Mouse (Mus musculus) kidney, postnatal 10 days (tissue): ENCODE data around the gene Cfap43.
A peak's percentile ranks its signal among the peaks of the same experiment; 100 is the strongest.
"Not testable (repeated sequence)": the region's sequence is repeated elsewhere in the genome, so short reads cannot be mapped to it uniquely, and the experiment has no call there.

ENCODE experiments used
- DNase-seq: peaks from one replicate; pipeline ENCODE4 v3.0.0; 2021; ENCODE audit warnings: mixed read lengths

Cfap43 gene

GRCm38 (mm10) chr19:47852131-47852530 is 67.0 kb downstream of the Cfap43 start:
- DNase-seq = not testable (repeated sequence)

DNA sequence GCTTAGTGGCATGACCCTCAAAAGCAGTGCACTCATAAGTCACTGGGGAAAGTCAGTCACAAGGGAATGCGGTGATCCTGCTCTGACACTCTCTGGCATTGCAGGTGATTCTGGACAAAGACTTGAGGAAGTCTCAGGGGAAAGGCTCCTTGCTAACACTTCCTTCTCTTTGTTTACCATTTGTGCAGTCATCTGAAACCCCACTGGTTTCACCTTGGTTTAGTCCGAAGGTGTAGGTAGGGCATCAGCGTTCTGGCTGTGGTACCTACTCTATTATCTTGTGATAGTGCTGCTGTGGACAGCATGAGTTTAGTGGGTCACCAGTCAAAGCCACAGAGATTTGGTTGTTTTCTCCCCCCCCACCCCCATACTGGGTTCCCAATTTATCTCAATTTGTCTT is 69.4 kb downstream of the Cfap43 start:
- DNase-seq = no peak

DNA sequence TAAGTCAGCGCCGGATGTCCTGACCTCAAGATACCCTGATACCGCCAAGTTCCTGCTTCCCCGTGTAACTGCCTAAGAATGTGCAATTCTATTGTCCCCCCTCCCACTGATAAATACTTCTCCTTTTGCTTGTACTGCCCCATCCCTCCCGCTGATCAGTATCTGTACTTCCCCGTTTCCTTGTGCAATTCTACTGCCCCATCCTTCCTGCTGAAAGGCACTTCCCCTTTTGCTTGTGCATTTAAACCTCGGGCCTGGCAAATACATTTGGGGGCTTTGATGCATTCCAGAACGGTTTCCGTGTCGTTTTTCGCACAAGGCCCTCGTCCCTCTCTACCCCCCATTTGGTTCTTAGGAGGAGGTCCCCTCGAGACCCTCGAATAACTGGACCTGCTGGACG is 77.9 kb downstream of the Cfap43 start:
- DNase-seq = not testable (repeated sequence)

DNA sequence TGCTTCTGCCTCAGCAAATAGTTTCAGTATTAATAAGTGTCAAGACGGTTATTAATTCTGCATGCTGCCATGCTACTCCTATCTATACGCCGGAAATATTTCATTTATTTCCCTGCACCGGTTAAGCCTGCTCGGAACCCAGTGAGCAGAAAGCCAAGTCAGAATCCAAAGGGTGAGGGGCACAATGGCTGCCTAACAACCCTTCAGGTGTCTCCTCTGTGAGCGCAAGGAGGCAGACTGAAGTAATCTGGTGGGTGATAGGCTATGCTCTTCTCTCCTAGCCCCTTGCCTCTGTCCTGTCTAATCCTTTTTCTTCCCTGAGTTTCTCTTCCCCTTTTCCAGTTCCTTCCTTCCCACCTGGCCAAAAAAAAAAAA is 81.6 kb downstream of the Cfap43 start:
- DNase-seq = no peak

DNA sequence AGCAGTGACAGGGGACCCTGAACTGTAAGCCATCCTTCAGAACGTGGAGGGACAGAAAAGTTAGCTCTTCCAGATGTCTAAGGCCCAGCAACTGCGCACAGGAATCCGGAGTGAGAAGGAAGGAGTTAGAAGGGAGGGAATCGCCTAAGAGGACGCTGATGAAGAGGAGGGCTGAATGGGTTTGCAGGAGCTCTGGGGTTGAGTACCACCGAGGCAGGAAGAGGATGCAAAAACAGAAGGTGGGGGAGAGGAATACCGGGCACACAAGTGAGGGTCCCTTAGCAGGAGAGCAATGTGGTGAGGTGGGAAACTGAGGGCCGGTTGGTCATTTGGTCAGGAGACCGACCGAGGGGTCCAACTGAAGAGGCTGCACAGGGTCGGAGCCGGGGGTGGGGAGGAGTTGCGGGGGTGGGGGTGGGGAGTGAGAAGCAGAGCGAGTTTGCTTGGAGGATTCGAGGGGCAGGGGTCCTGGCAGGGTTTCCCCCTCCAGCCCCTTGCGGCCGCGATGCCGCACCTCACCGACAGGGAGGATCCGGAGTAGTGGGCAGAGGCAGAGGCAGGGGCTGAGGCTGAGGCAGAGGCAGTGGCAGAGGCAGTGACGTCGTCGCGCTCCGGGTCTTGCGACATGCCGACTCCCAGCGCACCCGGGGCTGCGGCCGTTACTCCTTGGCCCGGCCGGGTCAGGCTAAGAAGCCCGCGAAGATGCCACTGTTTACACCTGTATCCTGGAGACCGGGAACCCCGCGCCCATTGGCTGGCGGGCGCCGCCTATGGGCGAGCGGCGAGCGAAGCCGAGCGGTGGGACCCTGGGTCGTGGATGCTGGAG is 82.2 kb downstream of the Cfap43 start:
- peak; percentile 69 for DNase-seq

GRCm38 (mm10) chr19:47835776-47836175 is 83.3 kb downstream of the Cfap43 start:
- no peak for DNase-seq

GRCm38 (mm10) chr19:47834614-47835013 is 84.5 kb downstream of the Cfap43 start:
- DNase-seq = no peak

GRCm38 (mm10) chr19:47832316-47832715 is 86.8 kb downstream of the Cfap43 start:
- no peak for DNase-seq

GRCm38 (mm10) chr19:47831111-47831510 is 88.0 kb downstream of the Cfap43 start:
- DNase-seq = no peak

DNA sequence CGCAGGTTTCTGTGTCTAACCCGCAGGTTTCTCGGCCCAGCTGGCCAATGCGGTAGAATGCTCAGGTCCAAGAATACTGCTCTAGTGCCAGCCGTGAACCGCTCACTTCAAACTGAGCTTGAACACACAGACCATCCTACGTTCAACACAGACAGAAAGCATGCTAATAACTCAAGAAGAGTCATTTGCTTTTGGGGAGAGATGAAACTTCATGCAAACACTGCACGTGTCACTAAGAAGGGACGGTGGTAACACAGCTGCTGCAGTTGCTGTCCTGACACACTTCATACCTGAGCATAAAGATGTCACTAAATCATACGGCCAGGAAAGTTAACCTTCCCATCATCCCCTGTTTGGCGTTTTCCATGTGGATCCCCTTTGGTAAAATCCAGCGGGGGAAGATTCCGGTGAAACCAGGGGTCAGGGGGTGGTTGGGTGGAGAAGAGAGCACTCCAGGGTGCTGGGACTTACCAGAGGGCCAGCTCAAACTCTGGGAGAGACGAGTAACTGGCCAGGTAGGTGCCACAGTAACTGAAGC is 89.1 kb downstream of the Cfap43 start:
- DNase-seq = no peak

DNA sequence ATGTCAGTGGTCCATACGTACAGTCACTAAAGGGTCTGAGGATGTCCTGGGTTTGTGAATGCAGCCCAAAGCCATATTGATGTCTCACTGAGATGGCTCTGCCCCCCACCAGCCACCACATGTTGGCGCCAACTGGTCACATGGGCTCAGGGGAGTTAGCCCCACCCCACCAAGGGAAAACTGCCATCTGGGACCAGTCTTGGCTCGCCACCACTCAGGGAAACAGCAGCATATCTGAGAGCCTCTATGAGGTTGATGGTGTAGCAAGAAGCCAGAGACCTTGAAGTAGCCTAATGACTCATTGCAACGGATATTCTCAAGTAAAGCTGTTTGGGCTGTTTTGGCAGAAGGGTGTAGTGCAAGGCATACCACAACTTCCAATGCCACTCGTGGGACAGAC is 95.1 kb downstream of the Cfap43 start:
- no peak for DNase-seq

- peak; percentile 62 for DNase-seq
Observed at GRCm38 (mm10) chr19:47822143-47822796, 96.8 kb downstream of the Cfap43 start.

DNA sequence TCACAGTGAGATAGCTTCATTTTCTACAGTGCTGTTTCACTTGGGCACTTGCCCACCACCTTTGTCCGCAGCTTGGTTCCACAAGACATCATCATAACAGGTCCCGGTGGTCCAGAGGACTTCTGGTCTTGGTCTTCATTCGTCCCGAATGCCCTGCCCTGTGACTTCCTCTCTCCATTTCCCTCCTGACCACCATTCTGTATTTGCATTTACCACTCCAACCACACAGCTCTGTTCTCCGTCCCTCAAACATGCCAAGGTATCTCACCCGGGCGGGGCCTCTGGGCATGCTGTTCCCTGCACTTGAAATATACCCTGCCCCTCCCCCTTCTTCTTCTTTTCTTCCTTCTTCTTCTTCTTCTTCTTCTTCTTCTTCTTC is 97.6 kb downstream of the Cfap43 start:
- DNase-seq = no peak

DNA sequence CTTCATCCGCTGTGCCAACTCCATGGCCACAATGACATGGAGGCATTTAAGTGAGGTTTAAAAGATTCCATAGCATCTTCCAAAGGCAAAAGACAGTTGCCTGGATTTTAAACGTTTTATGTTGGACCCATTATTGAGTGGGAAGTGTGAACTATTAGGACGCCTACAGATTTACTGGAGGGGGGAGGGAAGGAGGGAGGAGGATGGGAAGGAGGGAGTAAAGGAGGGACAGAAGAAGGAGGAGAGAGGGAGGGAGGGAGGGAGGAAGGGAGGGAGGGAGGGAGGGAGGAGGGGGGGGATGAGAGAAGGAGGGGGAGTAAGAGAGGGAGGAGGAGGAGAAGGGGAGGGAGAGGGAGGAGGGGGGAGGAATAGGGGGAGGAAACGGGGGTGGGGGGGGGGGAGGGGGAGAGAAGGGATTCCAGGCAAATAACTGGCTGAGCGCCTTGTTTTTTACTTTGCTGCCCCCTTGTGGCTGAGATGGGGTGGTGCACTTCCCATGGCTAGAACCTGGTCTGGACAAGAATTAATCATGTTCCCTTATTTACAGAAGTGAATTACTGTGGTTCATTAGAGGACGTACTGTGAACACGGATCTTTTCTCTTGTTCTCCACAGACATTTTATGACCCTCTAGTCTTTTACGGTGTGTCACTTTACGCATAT is 98.1 kb downstream of the Cfap43 start:
- DNase-seq = peak; percentile 81

DNA sequence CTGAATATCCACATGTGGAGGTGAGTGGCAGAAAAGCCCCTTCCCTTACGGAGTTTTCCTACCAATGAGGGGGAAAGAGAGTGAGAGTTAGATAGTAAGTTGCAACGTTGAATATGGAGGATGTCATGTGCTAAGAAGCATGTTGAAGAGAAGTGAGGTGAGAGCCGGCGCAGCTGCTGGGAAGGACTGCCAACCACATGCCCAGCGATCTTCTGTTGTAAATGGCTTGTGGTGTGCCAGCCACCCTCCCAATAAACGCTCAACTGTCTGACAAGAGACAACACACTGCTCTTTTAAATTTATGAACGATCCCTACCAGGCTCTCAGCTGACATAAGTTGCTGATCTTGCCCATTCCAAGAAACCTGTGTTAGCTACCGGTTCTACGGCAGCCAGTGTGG is 101.4 kb downstream of the Cfap43 start:
- DNase-seq = no peak

DNA sequence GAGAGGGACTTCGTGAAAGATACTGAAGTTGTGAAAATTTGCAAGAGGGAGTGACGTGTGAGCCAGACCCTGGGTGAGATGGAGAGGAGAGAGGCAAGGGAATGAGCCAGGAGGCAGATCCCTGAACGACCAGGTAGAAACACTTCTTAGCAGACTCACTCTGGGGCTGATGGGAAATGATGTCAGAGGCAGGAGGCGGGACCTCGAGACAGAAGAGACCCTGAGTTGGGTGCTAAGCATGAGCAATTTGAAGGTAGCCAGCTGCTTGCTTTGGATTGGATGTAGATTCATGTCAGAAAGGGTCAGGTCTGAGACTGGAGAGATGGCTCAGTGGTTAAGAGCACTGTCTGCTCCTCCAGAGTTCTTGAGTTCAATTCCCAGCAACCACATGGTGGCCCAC is 104.4 kb downstream of the Cfap43 start:
- DNase-seq = no peak

- no peak for DNase-seq
Observed at GRCm38 (mm10) chr19:47812091-47812490, 107.0 kb downstream of the Cfap43 start.

DNA sequence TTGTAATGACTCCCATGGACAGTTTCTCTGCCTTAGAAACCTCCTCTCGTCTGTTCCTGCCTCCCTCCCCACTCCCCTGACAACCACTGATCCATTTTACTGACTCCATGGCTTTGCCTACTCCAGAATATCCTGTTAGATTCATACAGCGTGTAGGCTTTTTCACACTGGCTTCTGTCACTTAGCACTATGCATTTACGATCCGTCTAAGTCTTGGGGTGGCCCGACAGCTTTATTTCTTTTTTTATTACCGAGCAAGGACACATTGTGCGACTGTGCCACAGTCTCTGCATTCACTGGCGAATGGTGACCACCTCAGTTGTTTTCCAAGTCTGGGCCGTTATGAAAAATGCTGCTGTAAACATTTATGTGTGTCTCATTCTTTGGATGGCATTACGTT is 120.5 kb downstream of the Cfap43 start:
- no peak for DNase-seq

DNA sequence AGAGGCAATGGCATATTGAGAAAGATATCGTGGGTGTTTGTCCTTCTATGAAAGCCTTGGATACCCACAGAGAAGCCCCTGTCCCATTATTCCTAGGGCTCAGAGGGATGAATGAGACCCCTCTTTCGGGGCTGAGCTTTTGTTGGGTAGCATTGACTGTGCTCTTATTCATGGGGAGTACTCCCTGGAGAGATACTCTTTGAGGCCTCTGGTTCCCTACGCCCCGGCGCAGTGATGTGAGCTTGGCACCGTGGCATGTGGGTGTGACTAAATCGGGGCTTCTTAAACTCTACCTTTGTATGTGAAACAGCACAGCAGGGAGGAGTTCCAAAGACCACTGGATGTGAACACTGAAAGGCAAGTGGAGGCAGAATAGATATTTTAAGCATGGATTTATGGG is 122.4 kb downstream of the Cfap43 start:
- DNase-seq = no peak

- DNase-seq = peak; percentile 78
Observed at GRCm38 (mm10) chr19:47795009-47795728, 123.9 kb downstream of the Cfap43 start.

- DNase-seq = no peak
Observed at GRCm38 (mm10) chr19:47794331-47794730, 124.8 kb downstream of the Cfap43 start.

- no peak for DNase-seq
Observed at GRCm38 (mm10) chr19:47790316-47791020, 128.6 kb downstream of the Cfap43 start.
